Mouse (Mus musculus) bone marrow, adult 2 months (tissue): Measurements from ENCODE around the gene Btn2a2.

Experiments
- CTCF ChIP-seq: fragments of 200-500 bp; IDR thresholded peaks from 2 replicates; pipeline ENCODE4 v1.5.1; 2011; ENCODE audit warnings: low read length, control low read depth; ENCODE audit not compliant: control insufficient read depth, insufficient read depth
- POLR2A ChIP-seq: fragments of 200-500 bp; IDR thresholded peaks from 2 replicates; pipeline ENCODE4 v1.6.1; 2011; ENCODE audit warnings: low read depth, mild to moderate bottlenecking, control low read depth, low read length, borderline replicate concordance; ENCODE audit not compliant: control insufficient read depth

GRCm38 (mm10) chr13:23495526-23495925 is 6.9 kb upstream of the Btn2a2 start:
- TF ChIP-seq CTCF (no peak), POLR2A (no peak)
